ENCODE assay signal across 8 mouse cellular contexts in genomic region chr11:87393855-87394254, GRCm38 (mm10). TPM values are rescaled to one million over a fixed set of nuclear protein-coding genes. Genes with fewer than 3 reads are reported as not detected.
DNase-seq lines count a peak whose midpoint lies in the region; ATAC-seq and TF ChIP-seq lines count a peak whose summit lies in the region.

No protein-coding gene starts in this region.

- H3K27ac ChIP-seq in cerebellum, adult 2 months (ENCODE audit: insufficient read depth, low read length): no peak overlapping the region

- TF ChIP-seq POLR2A in cerebellum, adult 2 months (IDR thresholded peaks at IDR 0.05; ENCODE audit: borderline replicate concordance, insufficient read depth, low read length): no peak

- DNase-seq in cerebellum, adult 2 months: peak; percentile 16 to 21
- no peak for DNase-seq in cerebellum, adult 11 months
- DNase-seq in testis, postnatal 10 days (ENCODE audit: low spot score): peak; percentile 50
- no peak for DNase-seq in testis, postnatal 14 days (ENCODE audit: low spot score)
- DNase-seq in embryo, embryonic 10.5 days (ENCODE audit: low spot score): peak; percentile 50
- DNase-seq in kidney, postnatal 4 days: peak; percentile 50 to 54
- DNase-seq in thymus, postnatal 4 days: peak; percentile 53

- TF ChIP-seq CTCF in cerebellum, adult 2 months (IDR thresholded peaks at IDR 0.05; ENCODE audit: borderline replicate concordance, insufficient read depth, low read depth, low read length): peak; percentile 53; the same call in 1 of the 2 replicates

- H3K4me1 ChIP-seq in cerebellum, adult 2 months (ENCODE audit: control insufficient read depth, insufficient read depth, low read length): no peaks in the 10 kb centered on the region

- H3K27me3 ChIP-seq in cerebellum, adult 2 months (ENCODE audit: control insufficient read depth, insufficient read depth, low read length): no peaks in the 10 kb centered on the region

- peak; percentile 83 for ATAC-seq in megakaryocyte progenitor cell, adult 5-6 weeks (replicated peaks; ENCODE audit: poor library complexity)

- no peak overlapping the region for H3K4me3 ChIP-seq in cerebellum, adult 2 months (replicated peaks; ENCODE audit: insufficient read depth, low read depth, low read length)

- 3% methylated on average over 1 of the region's 1 CpGs for WGBS in cerebellum, adult 2 months

RNA-seq across cellular contexts. Expression of gene Rad51c, which starts 10.9 kb away (rescaled TPM):
- polyA plus RNA-seq in cerebellum, adult 2 months (2012; rRNA removed): 4.5 and 4.7 TPM in 2 replicates
- total RNA-seq in megakaryocyte progenitor cell, adult 5-6 weeks (2015): 2.5 and 4.9 TPM in 2 replicates
- 5.4 and 8.0 TPM in 2 replicates for total RNA-seq in megakaryocyte progenitor cell, adult 5-6 weeks (2017)

RNA-seq across cellular contexts. Expression of gene Tex14, which starts 11.0 kb away (rescaled TPM):
- 0.87 and 0.98 TPM in 2 replicates for polyA plus RNA-seq in cerebellum, adult 2 months (2012; rRNA removed)
- 0.07 and 2.4 TPM in 2 replicates for total RNA-seq in megakaryocyte progenitor cell, adult 5-6 weeks (2015)
- total RNA-seq in megakaryocyte progenitor cell, adult 5-6 weeks (2017): 0.27 and 0.29 TPM in 2 replicates

RNA-seq across cellular contexts. Expression of gene Ppm1e, which starts 35.0 kb away (rescaled TPM):
- 26.6 and 31.3 TPM in 2 replicates for polyA plus RNA-seq in cerebellum, adult 2 months (2012; rRNA removed)
- 0.76 and 0.91 TPM in 2 replicates for total RNA-seq in megakaryocyte progenitor cell, adult 5-6 weeks (2015)
- total RNA-seq in megakaryocyte progenitor cell, adult 5-6 weeks (2017): 0.87 and 2.6 TPM in 2 replicates

Comparison
In these comparisons a context has a peak if more than half of its experiments do, and no peak if none do; other contexts are left out.
1. DNase-seq: peak in cerebellum, adult 2 months (2 of 2), testis, postnatal 10 days (single experiment), embryo, embryonic 10.5 days (single experiment), kidney, postnatal 4 days (2 of 2) and thymus, postnatal 4 days (single experiment); none in cerebellum, adult 11 months (single experiment) and testis, postnatal 14 days (single experiment).